Mouse (Mus musculus) forebrain, embryonic 13.5 days (tissue): Measurements from ENCODE around the gene Gm11127. TPM values are rescaled to one million over a fixed set of nuclear protein-coding genes. Genes with fewer than 3 reads are reported as not detected.
"Not testable (repeated sequence)": the region's sequence is repeated elsewhere in the genome, so short reads cannot be mapped to it uniquely, and the experiment has no call there.

Source experiments
- ATAC-seq: fragments of 200-750 bp; cut with Nextera tagmentation; 2 replicates; pipeline ENCODE4 v1.8.0; 2017
- H3K27ac ChIP-seq: fragments of 300-500 bp; sonication (generic); 2 replicates; pipeline ENCODE4 v1.5.1; 2015; ENCODE audit warnings: inconsistent platforms, mild to moderate bottlenecking, moderate library complexity
- H3K27me3 ChIP-seq: fragments of 300-500 bp; sonication (generic); 2 replicates; pipeline ENCODE4 v1.6.1; 2015; ENCODE audit warnings: mild to moderate bottlenecking, inconsistent platforms
- H3K36me3 ChIP-seq: fragments of 300-500 bp; sonication (generic); 2 replicates; pipeline ENCODE4 v1.6.1; 2015; ENCODE audit warnings: mild to moderate bottlenecking, inconsistent platforms; ENCODE audit not compliant: poor library complexity, severe bottlenecking
- H3K4me1 ChIP-seq: fragments of 300-500 bp; sonication (generic); 2 replicates; pipeline ENCODE4 v1.6.1; 2015; ENCODE audit warnings: inconsistent platforms
- H3K4me2 ChIP-seq: fragments of 300-500 bp; sonication (generic); 2 replicates; pipeline ENCODE4 v1.6.1; 2015; ENCODE audit warnings: inconsistent platforms, mild to moderate bottlenecking, moderate library complexity
- H3K4me3 ChIP-seq: fragments of 300-500 bp; sonication (generic); 2 replicates; pipeline ENCODE4 v1.5.1; 2015; ENCODE audit warnings: mild to moderate bottlenecking, inconsistent platforms
- H3K9ac ChIP-seq: fragments of 300-500 bp; sonication (generic); 2 replicates; pipeline ENCODE4 v1.6.1; 2015; ENCODE audit warnings: mild to moderate bottlenecking, inconsistent platforms
- H3K9me3 ChIP-seq: fragments of 300-500 bp; sonication (generic); replicated peaks from 2 replicates; pipeline ENCODE4 v1.6.1; 2016; ENCODE audit warnings: inconsistent platforms
- WGBS: fragments of 180-500 bp; shearing (Covaris S2); methylation state at CpG from one replicate; pipeline ENCODE4 v1.1.7; 2015; 5-methylcytosine and 5-hydroxymethylcytosine counted together
- polyA plus RNA-seq: library from polyadenylated mRNA; unstranded; fragments of >200 nt; fragmentation: Nextera tagmentation; extraction: Ambion mirVana; gene quantifications from 2 replicates; pipeline ENCODE4 v1.2.1, GENCODE M21; 2015

Gene Gm11127
- polyA plus RNA-seq, result not detected in 2 replicates

- not testable (repeated sequence) for H3K9ac ChIP-seq, H3K4me1 ChIP-seq, H3K27me3 ChIP-seq, H3K27ac ChIP-seq, H3K9me3 ChIP-seq, H3K4me2 ChIP-seq, ATAC-seq, H3K4me3 ChIP-seq, H3K36me3 ChIP-seq
- WGBS, result 75% methylated on average over 1 of the region's 1 CpGs
These were observed at the start of gene Gm11127 for GRCm38 (mm10) chr17:36058362-36058761. Gene Gm11127 (minus strand): TSS chr17:36058371.

GRCm38 (mm10) chr17:36102091-36102490 is 43.9 kb upstream of the Gm11127 start:
- not testable (repeated sequence) for H3K4me2 ChIP-seq, H3K4me3 ChIP-seq, H3K36me3 ChIP-seq, H3K4me1 ChIP-seq, H3K27me3 ChIP-seq, H3K27ac ChIP-seq, H3K9ac ChIP-seq, ATAC-seq, H3K9me3 ChIP-seq
- WGBS, result 82% methylated on average over 12 of the region's 12 CpGs

GRCm38 (mm10) chr17:36099603-36100002 is 41.4 kb upstream of the Gm11127 start:
- not testable (repeated sequence) for H3K4me2 ChIP-seq, H3K9me3 ChIP-seq, H3K36me3 ChIP-seq, ATAC-seq, H3K27me3 ChIP-seq, H3K4me1 ChIP-seq, H3K4me3 ChIP-seq, H3K27ac ChIP-seq, H3K9ac ChIP-seq
- WGBS, result 33% methylated on average over 2 of the region's 2 CpGs

DNA sequence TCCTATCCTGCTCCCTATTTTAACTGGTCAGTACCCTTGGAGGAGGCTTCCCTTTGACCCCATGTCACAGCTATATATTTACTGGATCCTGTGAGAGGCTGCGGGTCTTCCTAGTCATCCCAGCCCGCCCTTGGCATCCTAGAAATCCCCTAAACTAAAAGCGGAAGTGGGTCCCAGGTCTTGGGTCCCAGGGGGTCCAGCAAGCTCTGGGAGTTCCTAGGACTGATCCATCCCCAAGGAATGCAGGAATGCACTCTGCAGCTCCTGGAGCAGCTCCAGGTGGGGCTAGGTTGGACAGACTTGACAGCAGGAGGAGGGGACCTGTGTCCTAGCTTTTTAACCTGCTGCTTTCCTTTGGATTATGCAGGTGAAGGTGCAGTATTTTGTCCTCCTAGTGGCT is 35.8 kb upstream of the Gm11127 start:
- no peak for ATAC-seq
- H3K36me3 ChIP-seq, result no peaks in the 10 kb centered on the region
- 19% methylated on average over 3 of the region's 3 CpGs for WGBS

DNA sequence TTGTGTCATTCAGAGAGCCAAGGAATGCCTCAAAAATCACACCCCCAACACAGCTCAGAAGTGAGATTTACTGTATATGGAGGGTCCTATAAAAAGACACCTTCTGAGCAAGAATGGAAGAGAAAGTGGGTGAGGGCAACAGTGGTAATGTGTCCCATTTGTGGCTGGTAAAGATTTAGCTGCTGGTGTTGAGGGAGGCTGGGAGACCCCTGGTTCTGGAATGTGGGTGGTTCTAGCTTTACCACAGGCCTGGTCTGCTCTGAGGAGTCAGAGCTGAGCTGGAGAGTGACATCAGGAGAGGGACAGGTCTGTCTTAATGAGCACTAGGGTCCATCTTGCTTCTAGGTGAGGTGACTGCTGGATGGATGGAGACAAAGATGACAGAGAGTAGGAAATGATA is 34.3 kb upstream of the Gm11127 start:
- H3K4me2 ChIP-seq, ATAC-seq, H3K9ac ChIP-seq: not testable (repeated sequence)

More for the DNA sequence above, 35.8 kb upstream of the Gm11127 start:
- Histone ChIP-seq H3K9me3 (no peaks in the 10 kb centered on the region), H3K4me2 (no peak overlapping the region), H3K4me1 (no peaks in the 10 kb centered on the region), H3K27me3 (no peaks in the 10 kb centered on the region; the same call in 1 of the 2 replicates), H3K4me3 (no peak overlapping the region), H3K9ac (no peak overlapping the region), H3K27ac (no peak overlapping the region)

DNA sequence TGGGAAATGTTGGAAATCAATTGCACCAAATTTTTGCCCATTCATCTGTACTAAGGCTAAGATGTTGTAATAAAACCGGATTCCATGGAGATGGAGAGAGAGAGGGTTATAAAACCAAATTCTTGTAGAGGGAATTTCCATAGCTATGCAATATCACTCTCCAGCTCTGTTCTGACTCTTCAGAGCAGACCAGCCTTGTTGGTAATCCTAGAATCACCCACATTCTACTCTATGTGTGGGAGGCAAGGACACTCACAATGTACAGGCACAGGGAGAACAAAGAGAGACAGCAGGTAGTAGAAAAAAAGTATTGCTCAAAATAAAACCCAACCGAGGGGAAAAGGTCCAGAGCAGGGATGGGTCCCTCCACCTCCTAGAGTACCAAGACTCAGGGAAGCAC is 33.8 kb upstream of the Gm11127 start:
- not testable (repeated sequence) for H3K9me3 ChIP-seq, H3K4me2 ChIP-seq, H3K4me1 ChIP-seq, ATAC-seq, H3K36me3 ChIP-seq, H3K4me3 ChIP-seq, H3K27ac ChIP-seq, H3K9ac ChIP-seq, H3K27me3 ChIP-seq
- no CpG with 5 or more reads among the region's 2 CpGs for WGBS

More for the DNA sequence above, 34.3 kb upstream of the Gm11127 start:
- H3K9me3 ChIP-seq, H3K36me3 ChIP-seq, H3K27me3 ChIP-seq, H3K4me1 ChIP-seq, H3K27ac ChIP-seq, H3K4me3 ChIP-seq: not testable (repeated sequence)

DNA sequence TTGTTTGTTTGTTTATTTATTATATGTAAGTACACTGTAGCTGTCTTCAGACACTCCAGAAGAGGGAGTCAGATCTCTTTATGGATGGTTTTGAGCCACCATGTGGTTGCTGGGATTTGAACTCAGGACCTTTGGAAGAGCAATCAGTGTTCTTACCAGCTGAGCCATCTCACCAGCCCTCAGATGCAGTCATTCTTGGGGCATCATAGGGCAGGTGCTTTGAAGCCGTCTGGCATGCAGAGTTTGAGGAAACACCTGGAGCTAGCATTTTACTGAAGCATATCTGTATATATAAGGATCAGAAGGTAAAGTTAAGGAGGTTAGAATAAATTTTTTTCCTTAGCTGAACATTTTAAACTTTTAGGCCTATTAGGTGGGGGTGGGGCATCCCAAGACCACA is 27.8 kb upstream of the Gm11127 start:
- H3K27ac ChIP-seq, H3K9ac ChIP-seq, H3K4me3 ChIP-seq, H3K4me2 ChIP-seq, H3K36me3 ChIP-seq, H3K9me3 ChIP-seq, ATAC-seq: not testable (repeated sequence)
- Histone ChIP-seq H3K27me3 (peaks cover 24% of the 10 kb centered on the region), H3K4me1 (0 out of 2 replicates have a peak, but pooled peaks cover 13% of the 10 kb centered on the region)
- WGBS, result 73% methylated on average over 1 of the region's 1 CpGs

GRCm38 (mm10) chr17:36083870-36084451 is 25.8 kb upstream of the Gm11127 start:
- H3K9me3 ChIP-seq, result no peaks in the 10 kb centered on the region
- H3K4me1 ChIP-seq, result 0 out of 2 replicates have a peak, but pooled peaks cover 13% of the 10 kb centered on the region
- H3K4me3 ChIP-seq, result peak overlapping the region; percentile 52
- peak; percentile 61 for ATAC-seq
- peak overlapping the region; percentile 95 for H3K4me2 ChIP-seq
- WGBS, result under 1% methylated on average over 40 of the region's 42 CpGs
- no peaks in the 10 kb centered on the region for H3K36me3 ChIP-seq
- no peak overlapping the region for H3K27ac ChIP-seq
- H3K9ac ChIP-seq, result peak overlapping the region; percentile 69
- peaks cover 24% of the 10 kb centered on the region for H3K27me3 ChIP-seq

DNA sequence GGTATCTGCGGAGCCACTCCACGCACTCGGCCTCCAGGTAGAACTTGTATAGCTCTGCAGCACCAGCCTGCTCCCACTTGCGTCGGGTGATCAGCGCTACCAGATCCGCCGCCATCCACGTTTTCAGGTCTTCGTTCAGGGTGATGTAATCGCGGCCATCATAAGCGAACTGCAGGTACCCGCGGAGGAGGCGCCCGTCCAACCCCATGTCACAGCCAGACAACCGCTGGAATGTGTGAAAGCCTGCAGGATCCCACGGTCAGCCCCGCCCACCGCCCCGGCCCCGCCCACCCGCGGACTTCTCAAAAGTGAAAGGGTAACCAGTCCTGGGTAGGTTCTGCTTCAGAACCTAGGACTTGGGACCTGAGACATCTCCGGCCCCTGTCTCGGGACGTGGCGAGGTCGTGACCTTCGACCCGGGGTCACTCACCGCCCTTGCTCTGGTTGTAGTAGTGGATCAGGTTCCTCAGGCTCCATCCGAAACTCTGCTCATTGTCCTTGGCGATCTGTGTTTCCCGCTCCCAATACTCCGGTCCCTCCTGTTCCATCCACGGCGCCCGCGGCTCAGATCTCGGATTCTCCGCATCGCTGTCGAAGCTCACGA is 25.2 kb upstream of the Gm11127 start:
- peak; percentile 63 for ATAC-seq
- WGBS, result under 1% methylated on average over 46 of the region's 46 CpGs

GRCm38 (mm10) chr17:36082519-36083232 is 24.5 kb upstream of the Gm11127 start:
- H3K36me3 ChIP-seq, H3K27ac ChIP-seq, ATAC-seq, H3K9me3 ChIP-seq: not testable (repeated sequence)
- Histone ChIP-seq H3K4me3 (peak overlapping the region; percentile 52), H3K4me2 (peak overlapping the region; percentile 95), H3K9ac (peak overlapping the region; percentile 69; the same call in 1 of the 2 replicates), H3K27me3 (peaks cover 24% of the 10 kb centered on the region), H3K4me1 (0 out of 2 replicates have a peak, but pooled peaks cover 13% of the 10 kb centered on the region)
- whole genome bisulfite sequencing, result 34% methylated on average over 6 of the region's 6 CpGs

More for the DNA sequence above, 25.2 kb upstream of the Gm11127 start:
- Histone ChIP-seq H3K9me3 (no peaks in the 10 kb centered on the region), H3K27ac (no peak overlapping the region), H3K36me3 (no peaks in the 10 kb centered on the region), H3K9ac (peak overlapping the region; percentile 69), H3K4me1 (0 out of 2 replicates have a peak, but pooled peaks cover 13% of the 10 kb centered on the region), H3K4me2 (peak overlapping the region; percentile 95), H3K27me3 (peaks cover 24% of the 10 kb centered on the region), H3K4me3 (peak overlapping the region; percentile 52)

DNA sequence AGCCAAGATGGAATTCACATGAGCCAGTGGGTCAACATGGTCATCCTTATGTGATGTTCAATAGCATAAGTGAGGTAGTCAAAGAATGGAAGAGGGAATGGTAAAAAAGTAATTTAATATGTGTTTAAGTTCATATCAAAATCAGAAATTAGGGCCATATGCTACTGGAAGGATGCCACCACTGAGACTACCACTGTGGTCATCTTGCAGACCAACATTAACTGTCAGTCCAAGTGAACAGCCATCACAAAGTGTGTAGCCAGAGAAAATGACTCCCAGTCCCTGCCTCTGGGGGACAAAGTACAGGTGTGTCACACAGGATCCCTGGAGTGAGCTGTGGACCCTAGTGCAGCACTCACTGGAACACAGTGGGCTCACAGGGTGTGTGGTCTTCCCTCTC is 23.7 kb upstream of the Gm11127 start:
- not testable (repeated sequence) for H3K4me3 ChIP-seq, H3K4me2 ChIP-seq, ATAC-seq, H3K9me3 ChIP-seq, H3K36me3 ChIP-seq, H3K27ac ChIP-seq, H3K9ac ChIP-seq
- Histone ChIP-seq H3K27me3 (peaks cover 24% of the 10 kb centered on the region), H3K4me1 (0 out of 2 replicates have a peak, but pooled peaks cover 13% of the 10 kb centered on the region)

- H3K36me3 ChIP-seq, result no peaks in the 10 kb centered on the region
- no peak for ATAC-seq
- no peaks in the 10 kb centered on the region for H3K4me1 ChIP-seq
- H3K4me3 ChIP-seq, result no peak overlapping the region
- H3K9me3 ChIP-seq, result no peaks in the 10 kb centered on the region
- no peak overlapping the region for H3K4me2 ChIP-seq
- 31% methylated on average over 2 of the region's 2 CpGs for WGBS
- no peaks in the 10 kb centered on the region; the same call in 1 of the 2 replicates for H3K27me3 ChIP-seq
- H3K9ac ChIP-seq, result no peak overlapping the region
- H3K27ac ChIP-seq, result no peak overlapping the region
These were observed 2.7 kb upstream of the Gm11127 start for GRCm38 (mm10) chr17:36060829-36061228.
